Mouse (Mus musculus) bone marrow, adult 2 months (tissue): ENCODE data around the gene Axl. TPM values are rescaled to one million over a fixed set of nuclear protein-coding genes. Genes with fewer than 3 reads are reported as not detected.

ENCODE experiments used
- H3K27ac ChIP-seq: fragments of 200-500 bp; 2 replicates; pipeline ENCODE4 v1.5.1; 2012; ENCODE audit warnings: low read depth, mild to moderate bottlenecking, control low read depth, inconsistent platforms, low read length; ENCODE audit not compliant: control insufficient read depth, poor library complexity, insufficient read depth
- H3K4me1 ChIP-seq: fragments of 200-500 bp; 2 replicates; pipeline ENCODE4 v1.6.1; 2011; ENCODE audit warnings: low read length; ENCODE audit not compliant: control insufficient read depth, insufficient read depth
- H3K4me3 ChIP-seq: fragments of 200-500 bp; replicated peaks from 2 replicates; pipeline ENCODE3; 2011; ENCODE audit warnings: mild to moderate bottlenecking, low read depth, low read length, control low read depth; ENCODE audit not compliant: control insufficient read depth
- CTCF ChIP-seq: fragments of 200-500 bp; IDR thresholded peaks from 2 replicates; pipeline ENCODE4 v1.5.1; 2011; ENCODE audit warnings: low read length, control low read depth; ENCODE audit not compliant: control insufficient read depth, insufficient read depth
- POLR2A ChIP-seq: fragments of 200-500 bp; IDR thresholded peaks from 2 replicates; pipeline ENCODE4 v1.6.1; 2011; ENCODE audit warnings: low read depth, mild to moderate bottlenecking, control low read depth, low read length, borderline replicate concordance; ENCODE audit not compliant: control insufficient read depth
- WGBS: fragments of 180-500 bp; shearing (Covaris S2); methylation state at CpG from one replicate; pipeline ENCODE4 v1.1.7; 2018; 5-methylcytosine and 5-hydroxymethylcytosine counted together
- polyA plus RNA-seq: library from polyadenylated mRNA; stranded (reverse); fragments of >200 nt; gene quantifications from 2 replicates; pipeline ENCODE4 v1.2.4, GENCODE M21; 2011; ENCODE audit warnings: low replicate concordance; ENCODE audit not compliant: missing spikeins, insufficient read depth, insufficient read length

Axl gene
- polyA plus RNA-seq, 1 experiment: 37.6 TPM

GRCm38 (mm10) chr7:25816241-25816919 is 27.9 kb upstream of the Axl start, which contains the start of gene Cyp2s1:
Cyp2s1 (minus strand) TSS chr7:25816913.
- H3K4me1 ChIP-seq: no peaks in the 10 kb centered on the region; the same call in 1 of the 2 replicates
- H3K27ac ChIP-seq: no peak within 1 kb of the TSS
- TF ChIP-seq CTCF: no peak
- TF ChIP-seq POLR2A: no peak
- no peak within 1 kb of the TSS for H3K4me3 ChIP-seq
- 2% methylated on average over 40 of the region's 40 CpGs for WGBS

GRCm38 (mm10) chr7:25815571-25815970 is 27.1 kb upstream of the Axl start:
- WGBS: 18% methylated on average over 7 of the region's 7 CpGs
- no peaks in the 10 kb centered on the region; the same call in 1 of the 2 replicates for H3K4me1 ChIP-seq
- H3K27ac ChIP-seq: no peak overlapping the region
- TF ChIP-seq POLR2A: no peak
- TF ChIP-seq CTCF: no peak
- no peak overlapping the region for H3K4me3 ChIP-seq

GRCm38 (mm10) chr7:25814711-25815110 is 26.2 kb upstream of the Axl start:
- Histone ChIP-seq H3K4me3 (no peak overlapping the region), H3K27ac (no peak overlapping the region), H3K4me1 (no peaks in the 10 kb centered on the region; the same call in 1 of the 2 replicates)
- TF ChIP-seq CTCF (no peak), POLR2A (no peak)
- 81% methylated on average over 9 of the region's 9 CpGs for WGBS

- no peak overlapping the region for H3K27ac ChIP-seq
- 77% methylated on average over 1 of the region's 1 CpGs for WGBS
- no peaks in the 10 kb centered on the region; the same call in 1 of the 2 replicates for H3K4me1 ChIP-seq
- no peak for TF ChIP-seq POLR2A
- TF ChIP-seq CTCF: no peak
- no peak overlapping the region for H3K4me3 ChIP-seq
Observed at GRCm38 (mm10) chr7:25812195-25812594, 23.7 kb upstream of the Axl start.

GRCm38 (mm10) chr7:25811716-25812115 is 23.2 kb upstream of the Axl start:
- H3K27ac ChIP-seq: no peak overlapping the region
- WGBS: 86% methylated on average over 2 of the region's 2 CpGs
- no peak overlapping the region for H3K4me3 ChIP-seq
- H3K4me1 ChIP-seq: no peaks in the 10 kb centered on the region; the same call in 1 of the 2 replicates
- TF ChIP-seq POLR2A (no peak), CTCF (no peak)

- WGBS: 25% methylated on average over 21 of the region's 21 CpGs
- TF ChIP-seq CTCF (peak; percentile 18; the same call in 1 of the 2 replicates), POLR2A (no peak)
Observed at GRCm38 (mm10) chr7:25805631-25806343, 17.3 kb upstream of the Axl start.

GRCm38 (mm10) chr7:25804792-25805191 is 16.3 kb upstream of the Axl start:
- no peak overlapping the region for H3K4me3 ChIP-seq
- 66% methylated on average over 4 of the region's 4 CpGs for WGBS
- no peak overlapping the region for H3K27ac ChIP-seq
- H3K4me1 ChIP-seq: no peaks in the 10 kb centered on the region
- TF ChIP-seq POLR2A (no peak), CTCF (no peak)

More at GRCm38 (mm10) chr7:25805631-25806343, 17.3 kb upstream of the Axl start:
- Histone ChIP-seq H3K4me1 (no peaks in the 10 kb centered on the region), H3K27ac (no peak overlapping the region), H3K4me3 (no peak overlapping the region)

- no peak for TF ChIP-seq POLR2A
- no peak for TF ChIP-seq CTCF
- Histone ChIP-seq H3K4me1 (no peaks in the 10 kb centered on the region), H3K4me3 (no peak overlapping the region), H3K27ac (no peak overlapping the region)
- 89% methylated on average over 13 of the region's 13 CpGs for WGBS
Observed at GRCm38 (mm10) chr7:25803460-25803859, 15.0 kb upstream of the Axl start.
